ENCODE assay signal across 8 mouse cellular contexts in the genomic region with DNA sequence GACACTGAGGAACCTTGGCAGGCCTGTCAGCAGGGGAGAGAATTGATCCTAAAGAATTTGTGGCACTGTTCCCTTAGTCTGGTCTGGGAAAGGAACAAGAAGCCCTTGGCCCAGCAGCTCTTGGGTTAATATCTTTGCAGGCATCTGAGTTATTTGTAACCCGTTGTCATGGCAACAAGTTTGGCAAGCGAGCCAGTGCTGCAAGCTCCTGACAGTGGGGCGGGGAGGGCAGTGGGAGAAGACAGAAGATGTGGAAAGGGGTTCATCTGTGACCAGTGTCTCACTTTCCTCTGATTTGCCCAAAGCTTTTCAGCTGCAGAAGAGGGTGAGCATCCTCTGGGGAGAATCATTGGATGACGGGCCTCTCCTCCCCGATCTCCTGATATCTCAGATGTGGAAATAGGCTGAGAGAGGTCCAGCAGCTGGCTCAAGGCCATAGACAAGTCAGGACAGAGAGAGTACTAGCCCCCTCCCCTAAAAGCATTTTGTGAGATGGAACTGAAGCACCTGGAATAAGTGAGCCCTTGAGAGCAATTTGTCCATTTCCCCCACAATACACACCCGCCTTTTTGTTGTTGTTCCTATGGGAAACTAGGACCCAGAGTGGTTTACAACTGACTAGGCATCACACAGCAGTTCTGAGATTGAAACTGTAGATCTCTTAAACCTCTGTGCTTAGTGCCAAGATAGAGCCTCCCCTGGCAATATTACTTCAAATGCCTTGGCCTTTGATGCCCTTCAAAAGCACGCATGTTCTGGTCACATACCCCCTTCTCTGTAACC. TPM values are rescaled to one million over a fixed set of nuclear protein-coding genes. Genes with fewer than 3 reads are reported as not detected.
DNase-seq lines count a peak whose midpoint lies in the region; ATAC-seq and TF ChIP-seq lines count a peak whose summit lies in the region.
"Not testable (repeated sequence)": the region's sequence is repeated elsewhere in the genome, so short reads cannot be mapped to it uniquely, and the experiment has no call there.

No protein-coding gene starts in this region.

- intact Hi-C loops in left cerebral cortex, postnatal 10 days (cut with DNase I): not testable (repeated sequence)

- DNase-seq in Muller cell, postnatal 12 days (ENCODE audit: inconsistent ontology term): peak; percentile 77
- DNase-seq in cerebellum, adult 2 months: peak; percentile 13 to 33
- peak; percentile 57 for DNase-seq in forebrain, embryonic 11.5 days (ENCODE audit: low spot score)
- DNase-seq in gastrocnemius, postnatal 4 days (ENCODE audit: low spot score in 2 of 2): peak; percentile 19 to 40
- peak; percentile 64 for DNase-seq in kidney, postnatal 10 days
- peak; percentile 75 to 84 for DNase-seq in left cerebral cortex, postnatal 10 days (ENCODE audit: extremely low spot score in 1 of 2, low spot score in 2 of 2)
- peak; percentile 84 for DNase-seq in midbrain, embryonic 11.5 days (ENCODE audit: low spot score, missing footprints)
- peak; percentile 68 for DNase-seq in retina, postnatal 1 day

- H3K4me2 ChIP-seq in forebrain, embryonic 11.5 days (ENCODE audit: low read depth, low read length, severe bottlenecking); midbrain, embryonic 11.5 days: not testable (repeated sequence)

- TF ChIP-seq POLR2A in cerebellum, adult 2 months (IDR thresholded peaks at IDR 0.05; ENCODE audit: borderline replicate concordance, insufficient read depth, low read length): not testable (repeated sequence)

- H3K9me3 ChIP-seq in forebrain, embryonic 11.5 days (ENCODE audit: control insufficient read depth, low read length); midbrain, embryonic 11.5 days (ENCODE audit: control insufficient read depth, low read length): not testable (repeated sequence)

- not testable (repeated sequence) for H3K27me3 ChIP-seq in cerebellum, adult 2 months (ENCODE audit: control insufficient read depth, insufficient read depth, low read length)
- peaks cover 23% of the 10 kb centered on the region for H3K27me3 ChIP-seq in forebrain, embryonic 11.5 days (ENCODE audit: control insufficient read depth, insufficient read depth, low read length)
- peaks cover 34% of the 10 kb centered on the region for H3K27me3 ChIP-seq in midbrain, embryonic 11.5 days (ENCODE audit: control insufficient read depth, insufficient read depth, low read length)

- H3K9ac ChIP-seq in forebrain, embryonic 11.5 days (ENCODE audit: low read length); midbrain, embryonic 11.5 days (ENCODE audit: low read length): not testable (repeated sequence)

- WGBS in cerebellum, adult 2 months: 21% methylated on average over 7 of the region's 7 CpGs
- 36% methylated on average over 6 of the region's 7 CpGs for WGBS in forebrain, embryonic 11.5 days
- WGBS in midbrain, embryonic 11.5 days: 48% methylated on average over 6 of the region's 7 CpGs

- H3K4me1 ChIP-seq in cerebellum, adult 2 months (ENCODE audit: control insufficient read depth, insufficient read depth, low read length); forebrain, embryonic 11.5 days (replicated peaks; ENCODE audit: control insufficient read depth, insufficient read depth, low read length); midbrain, embryonic 11.5 days (ENCODE audit: control insufficient read depth, insufficient read depth, low read length): not testable (repeated sequence)

- H3K4me3 ChIP-seq in cerebellum, adult 2 months (replicated peaks; ENCODE audit: insufficient read depth, low read depth, low read length); forebrain, embryonic 11.5 days (ENCODE audit: low read depth, low read length); midbrain, embryonic 11.5 days (ENCODE audit: low read depth, low read length): not testable (repeated sequence)

- H3K36me3 ChIP-seq in forebrain, embryonic 11.5 days (ENCODE audit: control insufficient read depth, insufficient read depth, low read length); midbrain, embryonic 11.5 days (ENCODE audit: control insufficient read depth, insufficient read depth, low read length): not testable (repeated sequence)

- not testable (repeated sequence) for TF ChIP-seq CTCF in cerebellum, adult 2 months (IDR thresholded peaks at IDR 0.05; ENCODE audit: borderline replicate concordance, insufficient read depth, low read depth, low read length)

- not testable (repeated sequence) for H3K27ac ChIP-seq in cerebellum, adult 2 months (ENCODE audit: insufficient read depth, low read length); forebrain, embryonic 11.5 days (ENCODE audit: low read depth, low read length); midbrain, embryonic 11.5 days (ENCODE audit: low read depth, low read length)

- peak; percentile 67 for ATAC-seq in forebrain, embryonic 11.5 days (replicated peaks; ENCODE audit: low FRiP score)
- peak; percentile 69 for ATAC-seq in midbrain, embryonic 11.5 days (ENCODE audit: low FRiP score)

RNA-seq across cellular contexts. Expression of a gene that starts 54.0 kb away (rescaled TPM):
- polyA plus RNA-seq in cerebellum, adult 2 months (2012; rRNA removed): 79.8 and 84.7 TPM in 2 replicates
- 1.5 and 2.1 TPM in 2 replicates for polyA plus RNA-seq in forebrain, embryonic 11.5 days (2014; fragmentation: Nextera tagmentation; extraction: Ambion mirVana)
- total RNA-seq in gastrocnemius, postnatal 4 days (2021): 10 to 100 TPM; 18.0 to 18.9 TPM
- total RNA-seq in left cerebral cortex, postnatal 10 days (2021): 100 to 1,000 TPM; 105 to 110 TPM
- 1.1 and 1.8 TPM in 2 replicates for polyA plus RNA-seq in midbrain, embryonic 11.5 days (2014; fragmentation: Nextera tagmentation; extraction: Ambion mirVana)

Comparison
In these comparisons a context has a peak if more than half of its experiments do, and no peak if none do; other contexts are left out.
1. DNase-seq: peak in every context shown above with its lines; median percentile 84 in midbrain, embryonic 11.5 days; 80 in left cerebral cortex, postnatal 10 days; 77 in Muller cell, postnatal 12 days; 68 in retina, postnatal 1 day; 64 in kidney, postnatal 10 days; 57 in forebrain, embryonic 11.5 days; 30 in gastrocnemius, postnatal 4 days; 23 in cerebellum, adult 2 months.
2. RNA of a gene that starts 54.0 kb away (polyA plus RNA-seq): 79.8 to 84.7 TPM in cerebellum, adult 2 months; 1.1 to 1.8 TPM in midbrain, embryonic 11.5 days and 1.5 to 2.1 TPM in forebrain, embryonic 11.5 days; every median in the first group is over 10 times any median in the second.